Mouse (Mus musculus): Measurements from ENCODE around the gene Cep128.

GRCm38 (mm10) chr12:91056885-91057284, 327.3 kb downstream of the Cep128 start:
- no peak for TF ChIP-seq CTCF (IDR thresholded peaks at IDR 0.05; ENCODE audit: insufficient read depth, low read depth, low read length)
- TF ChIP-seq POLR2A (IDR thresholded peaks at IDR 0.05; ENCODE audit: insufficient read depth, low read depth, low read length): no peak
